Mouse (Mus musculus): Measurements from ENCODE around the gene Txlng. TPM values are rescaled to one million over a fixed set of nuclear protein-coding genes. Genes with fewer than 3 reads are reported as not detected.

The Txlng gene
- polyA plus RNA-seq, 1 experiment: 7.7 TPM

DNA sequence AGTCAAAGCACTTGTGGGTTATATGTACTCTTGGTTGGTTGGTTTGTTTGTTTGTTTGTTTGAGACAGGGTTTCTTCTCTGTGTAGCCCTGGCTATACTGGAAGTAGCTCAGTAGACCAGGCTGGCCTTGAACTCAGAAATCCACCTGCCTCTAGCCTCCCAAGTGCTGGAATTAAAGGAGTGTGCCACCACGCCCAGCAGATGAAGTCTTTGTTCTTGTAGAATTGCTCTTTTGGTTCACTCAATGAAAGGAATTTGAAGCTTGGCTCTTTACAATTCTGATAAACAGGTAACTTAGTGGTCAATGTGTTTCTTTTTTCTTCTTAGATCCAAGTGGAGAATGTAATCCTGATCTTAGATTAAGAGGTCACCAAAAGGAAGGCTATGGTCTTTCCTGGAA is 58.5 kb downstream of the Txlng start:
- no peak for TF ChIP-seq GATA1 (IDR thresholded peaks at IDR 0.05; ENCODE audit: low read length)

DNA sequence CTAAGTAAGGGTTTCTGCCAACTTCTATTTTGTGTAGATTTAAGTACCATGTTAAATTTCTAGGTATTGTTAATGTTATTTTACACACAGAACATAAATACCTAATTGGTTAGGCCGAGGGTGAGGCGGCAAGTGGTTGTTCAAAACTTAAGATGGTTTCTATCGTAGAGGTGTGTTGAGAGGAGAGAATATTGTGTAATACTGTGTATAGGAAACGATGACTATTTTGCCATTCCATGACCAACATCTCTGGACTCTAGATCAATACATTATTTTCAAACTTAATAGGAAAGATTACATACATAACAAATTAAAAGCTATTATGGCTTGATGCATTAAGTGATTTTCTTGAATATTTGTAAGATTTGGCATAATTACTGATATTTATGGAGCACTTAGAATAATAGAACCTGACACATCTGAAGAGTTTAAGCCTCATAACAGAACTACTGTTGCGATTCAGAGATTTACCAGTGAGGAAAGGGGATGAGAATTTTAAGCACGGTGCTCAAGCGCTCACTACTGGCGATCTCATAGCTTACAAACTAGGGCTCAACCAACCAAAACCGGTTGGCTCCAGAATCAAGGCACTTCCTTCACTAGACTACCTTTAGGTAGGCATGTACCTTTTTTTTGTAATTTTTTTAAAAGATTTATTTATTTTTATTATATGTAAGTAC is 67.4 kb downstream of the Txlng start:
- TF ChIP-seq GATA1 (IDR thresholded peaks at IDR 0.05; ENCODE audit: low read length): no peak

DNA sequence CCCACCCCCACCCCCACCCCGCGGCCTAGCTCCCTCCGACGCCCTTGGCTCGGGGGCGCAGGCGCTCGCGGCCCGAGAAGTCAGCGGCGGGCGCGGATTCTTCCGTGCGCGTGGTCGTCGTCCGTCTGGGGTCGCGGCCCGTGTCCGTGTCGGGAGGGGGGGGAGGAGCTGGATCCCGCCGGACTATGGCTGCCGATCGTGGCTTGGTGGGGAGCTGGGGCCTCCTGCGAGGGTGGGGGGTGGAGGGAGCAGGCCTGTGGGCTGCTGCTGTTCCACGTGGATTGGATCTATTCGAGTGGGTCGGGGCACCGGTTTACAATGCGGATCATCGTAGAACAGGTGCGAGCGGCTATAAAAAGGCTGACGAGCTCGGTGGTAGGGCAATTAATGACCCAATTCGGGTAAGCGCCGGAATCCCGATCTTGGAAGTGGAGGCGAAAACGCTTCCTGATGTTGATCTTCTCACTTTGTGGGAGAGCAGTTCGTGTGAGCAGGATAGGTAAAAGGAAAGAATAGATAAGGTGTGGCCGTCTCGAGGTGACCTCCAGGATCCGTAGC is 68.2 kb downstream of the Txlng start:
- TF ChIP-seq GATA1 (IDR thresholded peaks at IDR 0.05; ENCODE audit: low read length): no peak

DNA sequence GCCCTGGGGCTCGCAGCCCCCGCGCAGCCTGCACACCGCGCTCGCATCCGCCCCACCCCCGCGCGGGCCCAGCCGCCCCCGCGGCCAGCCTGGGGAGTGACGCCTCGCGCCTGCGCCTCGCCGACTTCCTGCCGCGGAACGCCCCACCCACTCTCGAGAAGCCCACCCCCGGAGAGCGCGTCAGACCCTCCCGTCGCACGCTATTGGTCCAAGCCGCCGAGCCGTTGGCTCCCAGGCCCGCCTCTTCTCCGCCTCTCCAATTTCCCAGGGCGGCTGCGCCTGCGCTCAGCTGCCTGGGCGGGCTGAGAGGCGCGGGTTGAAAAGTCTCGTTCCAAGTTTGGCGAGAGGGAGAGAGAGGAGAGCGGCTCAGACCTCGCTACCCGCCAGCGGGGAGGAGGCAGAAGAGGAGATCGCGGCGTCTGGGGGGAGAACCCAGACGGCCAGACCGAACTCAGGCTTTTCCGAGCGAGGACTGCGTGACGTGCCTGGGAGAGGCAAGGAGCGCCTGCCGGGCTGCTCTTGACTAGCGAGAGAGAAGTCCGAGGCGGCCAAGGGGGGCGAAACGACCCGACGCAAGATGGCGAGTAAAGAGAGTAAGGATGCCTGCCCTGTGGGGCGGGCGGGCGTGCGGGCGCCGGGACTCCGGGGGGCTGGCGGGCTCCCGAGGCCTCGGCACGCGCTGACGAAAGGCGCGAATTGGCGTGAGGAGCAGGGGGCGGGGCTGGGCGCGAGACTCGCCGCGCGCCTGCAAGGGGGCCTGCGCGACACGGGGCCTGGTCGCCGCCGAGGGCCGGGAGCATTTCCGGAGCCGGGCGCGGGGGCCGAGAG is 68.9 kb downstream of the Txlng start, which contains the start of gene Rbbp7:
TSS of gene Rbbp7 (plus strand) at position 288 of the 828 bp plus-strand sequence.
- TF ChIP-seq GATA1 (IDR thresholded peaks at IDR 0.05; ENCODE audit: low read length): no peak

DNA sequence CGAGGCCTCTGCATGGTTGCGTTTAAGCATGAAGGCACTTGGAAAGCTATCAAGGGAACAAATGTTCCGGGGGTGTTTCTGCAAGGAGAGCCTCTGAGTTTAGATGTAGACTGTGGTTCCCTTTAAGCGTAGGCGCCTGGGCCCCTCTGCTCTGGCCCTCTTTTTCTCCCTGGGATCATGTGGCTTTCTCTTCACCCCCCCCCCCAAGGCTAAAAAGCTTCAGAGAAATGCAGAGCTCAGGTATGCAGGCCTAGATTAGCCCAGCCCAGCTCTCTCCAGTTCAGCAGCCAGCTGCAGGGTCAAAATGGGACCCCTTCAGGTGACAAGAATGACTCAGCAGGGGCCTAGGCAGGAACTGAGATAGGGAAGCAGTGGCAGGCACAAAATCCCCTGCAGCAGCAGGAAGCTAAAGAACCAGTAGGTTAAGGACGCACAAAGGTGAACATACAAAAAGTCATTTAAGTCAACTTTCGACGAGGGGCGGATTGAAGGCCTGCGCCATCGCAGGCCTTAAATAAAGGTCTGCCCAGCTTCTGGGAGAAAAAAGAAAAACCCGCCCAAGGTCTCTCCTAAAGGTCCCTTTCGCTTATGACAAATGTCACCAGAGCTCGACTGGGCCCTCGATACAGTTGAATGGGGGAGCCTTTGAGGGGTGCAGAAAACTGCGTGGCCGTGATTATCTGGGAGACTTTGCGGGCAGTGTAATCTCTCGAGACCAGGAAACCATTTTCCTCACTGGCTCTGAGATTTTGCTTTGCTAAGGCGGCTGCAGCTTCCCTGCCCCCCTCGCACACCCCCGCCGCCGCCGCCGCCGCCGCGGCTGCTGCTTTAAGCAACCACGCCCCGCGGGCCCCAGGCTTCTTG is 69.8 kb downstream of the Txlng start:
- TF ChIP-seq GATA1 (IDR thresholded peaks at IDR 0.05; ENCODE audit: low read length): no peak

DNA sequence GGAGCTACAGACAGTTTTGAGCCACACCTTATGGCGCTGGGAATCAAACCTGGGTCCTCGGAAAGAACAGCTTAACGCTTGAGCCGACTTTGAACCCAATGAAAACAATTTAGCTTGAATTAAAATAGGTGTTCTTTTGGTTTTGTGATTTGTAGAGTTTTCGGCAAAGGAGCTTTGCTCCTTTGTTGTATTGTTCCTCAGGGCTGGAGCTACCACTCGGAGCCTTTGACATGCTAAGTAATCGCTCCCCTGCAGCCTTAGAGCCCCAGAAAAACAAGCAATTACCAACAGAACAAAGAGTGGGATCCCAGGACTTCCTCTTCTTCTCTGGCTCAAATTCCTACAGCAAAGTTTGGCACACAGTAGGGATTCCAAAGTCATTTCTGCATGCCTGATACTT is 73.2 kb downstream of the Txlng start:
- TF ChIP-seq GATA1 (IDR thresholded peaks at IDR 0.05; ENCODE audit: low read length): no peak

DNA sequence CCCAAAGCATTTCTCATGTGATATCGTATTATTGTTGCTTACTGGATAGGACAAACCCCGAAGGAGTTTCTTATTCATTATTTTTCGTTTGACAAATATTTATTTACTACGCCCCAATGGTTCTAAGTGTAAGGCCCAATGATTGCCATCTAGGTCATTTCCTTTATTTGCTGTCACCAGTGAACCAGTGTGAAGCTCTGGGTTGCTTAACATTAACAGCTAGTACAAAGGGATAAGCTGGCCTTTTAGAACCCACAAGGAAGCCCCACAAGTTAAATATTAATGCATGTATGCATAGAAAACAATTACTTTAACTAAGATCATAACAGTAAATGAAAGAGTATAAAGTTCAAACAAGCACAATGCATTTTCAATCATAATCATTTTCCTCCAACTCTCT is 74.9 kb downstream of the Txlng start:
- TF ChIP-seq GATA1 (IDR thresholded peaks at IDR 0.05; ENCODE audit: low read length): no peak

DNA sequence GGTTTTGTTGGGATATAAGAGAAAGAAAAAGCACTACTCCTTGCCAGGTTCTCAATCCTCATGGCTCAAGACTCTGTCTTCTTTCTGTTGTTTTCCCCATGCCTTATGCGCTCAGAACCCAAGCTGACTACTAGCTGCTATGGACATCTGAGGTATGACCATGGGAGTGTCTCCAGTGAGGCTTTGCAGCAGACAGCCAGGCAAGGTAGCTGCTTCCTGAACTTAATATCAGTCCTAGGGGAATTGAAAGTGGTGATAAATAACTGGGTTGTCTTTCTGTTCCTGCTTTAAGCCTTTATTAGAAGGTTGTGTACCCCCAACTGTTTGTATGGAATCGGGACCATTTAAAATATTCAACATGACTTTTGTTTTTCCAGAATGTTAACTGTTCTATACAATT is 76.8 kb downstream of the Txlng start:
- TF ChIP-seq GATA1 (IDR thresholded peaks at IDR 0.05; ENCODE audit: low read length): no peak

DNA sequence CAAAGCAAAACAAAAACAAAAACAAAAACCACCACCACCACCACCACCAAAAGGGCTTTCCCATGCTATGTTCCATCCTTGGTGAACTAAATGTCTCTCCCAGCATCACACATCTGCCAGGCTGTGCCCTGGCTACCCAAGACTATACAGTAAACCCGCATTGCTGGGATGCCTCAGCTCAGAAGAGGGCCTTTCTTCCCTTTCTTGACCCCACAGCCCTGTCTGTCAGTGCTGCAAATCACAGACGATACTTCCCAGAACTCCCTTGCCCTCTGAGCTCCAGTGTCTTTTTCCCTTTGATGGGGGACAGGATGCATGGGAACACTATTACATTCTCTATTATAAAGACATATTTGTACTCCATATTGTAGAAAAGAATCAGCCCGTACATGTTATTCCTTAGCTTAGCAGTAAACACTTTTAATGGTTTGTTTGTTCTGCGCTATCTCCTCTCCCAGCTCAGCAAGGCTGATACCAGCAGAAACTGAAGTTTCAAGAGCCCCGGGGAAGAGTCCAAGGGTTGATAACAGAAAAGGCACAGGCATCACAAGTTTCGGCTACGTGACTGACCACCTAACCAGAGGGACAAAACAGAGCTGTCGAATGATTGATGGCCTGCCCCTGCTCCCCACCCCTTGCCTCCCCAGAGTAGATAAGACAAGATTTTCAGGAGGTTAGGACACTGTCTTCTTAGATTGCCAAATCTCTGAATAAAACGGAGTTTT is 80.4 kb downstream of the Txlng start:
- no peak for TF ChIP-seq GATA1 (IDR thresholded peaks at IDR 0.05; ENCODE audit: low read length)

DNA sequence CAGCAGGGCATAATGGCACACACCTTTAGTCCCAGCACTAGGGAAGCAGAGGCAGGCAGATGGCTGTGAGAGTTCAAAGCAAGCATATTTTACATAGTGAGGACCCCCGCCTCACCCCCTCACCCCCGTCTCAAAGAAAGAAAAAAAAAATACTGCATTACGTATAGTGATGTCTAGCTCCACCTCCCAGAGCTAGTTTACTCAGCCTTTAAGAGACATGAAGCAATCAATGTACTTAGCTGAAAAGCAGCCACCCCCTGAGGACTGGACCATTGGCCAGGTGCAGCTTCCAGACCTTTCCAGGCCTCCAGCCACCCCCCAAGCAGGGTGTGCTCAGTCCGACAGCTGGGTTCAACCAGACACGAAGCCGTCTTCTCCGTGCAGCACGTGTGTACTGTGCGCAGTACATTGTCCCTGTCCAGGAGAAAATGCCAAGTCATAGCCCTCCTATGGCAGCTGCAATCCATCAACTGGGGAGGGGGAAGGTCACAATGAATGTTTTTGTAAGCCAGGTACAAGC is 93.1 kb downstream of the Txlng start:
- TF ChIP-seq GATA1 (IDR thresholded peaks at IDR 0.05; ENCODE audit: low read length): no peak

DNA sequence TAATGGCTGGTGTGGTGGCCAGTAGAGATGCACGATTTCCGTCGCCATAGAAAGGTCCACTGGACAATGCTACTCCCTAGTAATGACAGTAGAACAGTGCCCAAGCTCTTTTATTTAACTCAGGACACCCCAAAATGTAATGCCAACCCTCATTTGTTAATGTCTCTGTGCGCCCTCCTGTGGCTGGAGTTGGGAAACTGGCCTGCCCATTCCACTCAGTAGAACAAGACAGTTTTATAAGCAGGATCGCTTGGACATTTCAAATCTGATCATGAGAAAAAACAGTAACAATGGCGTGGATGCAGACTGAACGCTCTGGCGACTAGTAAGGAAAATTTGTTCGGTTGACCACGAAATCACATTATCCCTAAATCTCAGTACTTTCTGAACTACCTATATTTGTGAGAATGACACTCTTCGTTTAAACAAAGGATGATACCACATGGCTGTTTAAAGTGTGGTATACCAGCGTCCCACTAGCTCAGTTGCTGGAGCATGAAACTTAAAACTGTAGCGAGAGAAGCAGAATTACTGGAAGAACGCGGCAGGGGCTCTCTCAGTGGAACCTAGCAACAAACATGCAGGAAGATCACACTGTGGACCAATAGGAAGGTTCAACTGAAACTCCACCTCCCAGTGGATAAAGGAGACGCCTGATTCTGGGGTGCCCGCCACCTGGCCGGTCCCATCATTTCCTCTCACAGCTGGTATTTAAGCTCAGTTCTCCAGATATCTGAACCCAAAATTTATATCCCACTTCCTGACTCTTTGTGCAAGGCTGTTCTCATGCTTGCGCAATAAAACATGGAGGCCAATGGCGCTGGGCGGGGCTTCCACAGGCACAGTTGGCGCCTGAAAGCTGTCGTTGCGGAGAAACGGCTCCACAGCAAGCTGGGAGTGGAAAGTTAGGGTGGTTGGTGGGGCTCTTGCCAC is 94.0 kb downstream of the Txlng start:
- no peak for TF ChIP-seq GATA1 (IDR thresholded peaks at IDR 0.05; ENCODE audit: low read length)

DNA sequence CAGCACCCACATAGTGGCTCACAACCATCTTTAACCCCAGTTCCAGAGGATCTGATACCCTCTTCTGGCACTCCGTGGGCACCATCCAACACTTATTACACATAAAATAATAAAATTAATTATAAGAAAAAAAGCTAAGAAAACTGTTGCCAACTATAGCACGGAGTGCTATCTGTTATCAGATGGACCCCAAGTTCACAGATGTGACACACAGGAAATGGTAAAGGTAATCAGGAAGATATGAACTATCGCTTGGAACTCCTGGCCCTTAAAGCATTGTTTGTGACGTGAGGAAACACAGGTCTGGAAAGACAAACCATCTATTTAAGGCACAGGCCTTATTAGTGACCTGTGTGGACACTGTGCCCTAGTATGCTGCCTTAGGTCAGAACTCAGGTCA is 99.2 kb downstream of the Txlng start:
- no peak for TF ChIP-seq GATA1 (IDR thresholded peaks at IDR 0.05; ENCODE audit: low read length)

Other genes starting within 250 kb of the Txlng start
- 0.37 and 0.38 TPM in 2 replicates for gene Reps2, start 185.8 kb downstream of the Txlng start, polyA plus RNA-seq (2012)
- gene Rbbp7, start 69.1 kb downstream of the Txlng start, polyA plus RNA-seq (2012): 191 and 322 TPM in 2 replicates
- 5.2 and 8.5 TPM in 2 replicates for gene Syap1, start 59.0 kb upstream of the Txlng start, polyA plus RNA-seq (2012)
- gene Ctps2, start 71.8 kb upstream of the Txlng start, polyA plus RNA-seq (2012): 0.56 and 0.69 TPM in 2 replicates
- not detected in 2 replicates for gene S100g, start 135.1 kb upstream of the Txlng start, polyA plus RNA-seq (2012)

All from G1E-ER4 (cell line).